Mouse (Mus musculus): ENCODE measurements at regions not wholly inside any gene's neighbourhood (a gene's known extent, or its start where the extent isn't known, plus 50 kb on each side); places are given as distances from the start of the nearest gene placed in this dataset.

DNA sequence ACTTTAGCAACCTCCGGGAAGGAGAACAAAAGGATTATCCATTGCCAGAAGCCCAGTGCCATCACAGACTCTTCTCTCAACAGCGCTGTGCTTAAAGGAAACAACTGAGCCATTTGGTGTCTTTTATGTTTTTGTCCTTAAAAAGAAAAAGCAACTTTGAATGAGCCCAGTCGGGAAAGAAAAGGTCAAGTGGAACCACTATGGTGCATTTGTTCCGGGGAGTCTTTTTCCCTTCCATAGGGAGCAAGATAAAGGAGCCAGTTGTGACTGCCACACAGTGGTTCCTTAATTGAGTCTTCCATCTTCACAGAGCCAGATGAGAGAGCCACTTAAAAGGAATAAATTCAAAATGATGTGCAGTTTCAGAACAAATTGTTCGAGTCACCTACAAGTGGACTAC, 534.3 kb downstream of the Poteg start:
- H3K36me3 ChIP-seq (replicated peaks) = no peaks in the 10 kb centered on the region
- H3K27me3 ChIP-seq (replicated peaks) = no peaks in the 10 kb centered on the region
- H3K4me2 ChIP-seq = no peak overlapping the region
- no peak overlapping the region for H3K27ac ChIP-seq
- ATAC-seq (replicated peaks) = peak; percentile 69
- H3K9me3 ChIP-seq = no peaks in the 10 kb centered on the region
- 11% methylated on average over 5 of the region's 5 CpGs for WGBS
- H3K9ac ChIP-seq = no peak overlapping the region
- H3K4me1 ChIP-seq = no peaks in the 10 kb centered on the region
- H3K4me3 ChIP-seq = no peak overlapping the region

DNA sequence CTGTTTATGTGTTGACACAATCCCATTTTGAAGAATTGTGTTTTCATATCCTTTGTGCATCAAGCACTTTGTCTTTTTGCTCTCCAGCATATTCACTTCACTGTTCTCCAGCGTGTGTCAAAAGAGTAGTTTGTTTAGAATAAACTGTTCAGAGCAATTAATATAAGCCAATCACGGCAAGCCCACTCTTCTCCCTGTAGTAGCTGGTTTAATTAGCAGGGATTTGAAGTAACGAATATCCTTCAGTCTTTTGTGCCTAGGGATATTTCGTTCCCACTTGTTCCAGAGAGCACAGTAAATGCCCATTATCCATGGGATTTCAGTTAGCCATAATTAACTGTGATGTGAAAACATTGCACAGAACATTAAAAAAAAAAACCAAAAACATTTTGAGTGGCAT, 565.4 kb downstream of the Poteg start:
- ATAC-seq (replicated peaks) = no peak
- H3K9me3 ChIP-seq = no peaks in the 10 kb centered on the region
- no peaks in the 10 kb centered on the region for H3K27me3 ChIP-seq (replicated peaks)
- no peaks in the 10 kb centered on the region for H3K36me3 ChIP-seq (replicated peaks)
- WGBS = 65% methylated on average over 4 of the region's 4 CpGs
- H3K9ac ChIP-seq = no peak overlapping the region
- H3K4me1 ChIP-seq = no peaks in the 10 kb centered on the region
- H3K27ac ChIP-seq = no peak overlapping the region
- H3K4me2 ChIP-seq = no peak overlapping the region
- H3K4me3 ChIP-seq = no peak overlapping the region
